Mouse (Mus musculus) lung, embryonic 15.5 days (tissue): ENCODE measurements at regions not wholly inside any gene's neighbourhood (a gene's known extent, or its start where the extent isn't known, plus 50 kb on each side); places are given as distances from the start of the nearest gene placed in this dataset.

Experiments used
- ATAC-seq: fragments of 200-750 bp; cut with Nextera tagmentation; 2 replicates; pipeline ENCODE4 v1.8.0; 2017; ENCODE audit warnings: moderate number of reproducible peaks, borderline replicate concordance; ENCODE audit not compliant: low FRiP score, low TSS enrichment; ENCODE audit errors: extremely low read depth
- H3K27ac ChIP-seq: fragments of 300-500 bp; sonication (generic); 2 replicates; pipeline ENCODE4 v1.5.1; 2015; ENCODE audit warnings: moderate library complexity, mild to moderate bottlenecking, inconsistent platforms
- H3K27me3 ChIP-seq: fragments of 300-500 bp; sonication (generic); 2 replicates; pipeline ENCODE4 v1.6.1; 2015; ENCODE audit warnings: inconsistent platforms
- H3K36me3 ChIP-seq: fragments of 300-500 bp; sonication (generic); 2 replicates; pipeline ENCODE4 v1.6.1; 2015; ENCODE audit warnings: inconsistent platforms
- H3K4me1 ChIP-seq: fragments of 300-500 bp; sonication (generic); 2 replicates; pipeline ENCODE4 v1.6.1; 2015; ENCODE audit warnings: inconsistent platforms
- H3K4me2 ChIP-seq: fragments of 300-500 bp; sonication (generic); 2 replicates; pipeline ENCODE4 v1.6.1; 2015; ENCODE audit warnings: inconsistent platforms, mild to moderate bottlenecking, moderate library complexity
- H3K4me3 ChIP-seq: fragments of 300-500 bp; sonication (generic); 2 replicates; pipeline ENCODE4 v1.5.1; 2015; ENCODE audit warnings: mild to moderate bottlenecking, inconsistent platforms
- H3K9ac ChIP-seq: fragments of 300-500 bp; sonication (generic); 2 replicates; pipeline ENCODE4 v1.6.1; 2015; ENCODE audit warnings: inconsistent platforms
- H3K9me3 ChIP-seq: fragments of 300-500 bp; sonication (generic); 2 replicates; pipeline ENCODE4 v1.6.1; 2016; ENCODE audit warnings: inconsistent platforms
- WGBS: fragments of 180-500 bp; shearing (Covaris S2); methylation state at CpG from one replicate; pipeline ENCODE4 v1.1.7; 2015; 5-methylcytosine and 5-hydroxymethylcytosine counted together

GRCm38 (mm10) chr9:30235791-30236190 is 191.1 kb upstream of the Snx19 start:
- Histone ChIP-seq H3K4me1 (no peaks in the 10 kb centered on the region), H3K4me2 (no peak overlapping the region)

GRCm38 (mm10) chr9:30242107-30242506 is 184.8 kb upstream of the Snx19 start:
- no peaks in the 10 kb centered on the region for H3K27me3 ChIP-seq
- H3K27ac ChIP-seq = no peak overlapping the region
- no peak overlapping the region for H3K4me2 ChIP-seq
- H3K36me3 ChIP-seq = no peaks in the 10 kb centered on the region
- WGBS = 76% methylated on average over 5 of the region's 5 CpGs
- H3K4me1 ChIP-seq = no peaks in the 10 kb centered on the region
- no peaks in the 10 kb centered on the region for H3K9me3 ChIP-seq
- H3K4me3 ChIP-seq = no peak overlapping the region
- no peak for ATAC-seq
- H3K9ac ChIP-seq = no peak overlapping the region

More at GRCm38 (mm10) chr9:30235791-30236190, 191.1 kb upstream of the Snx19 start:
- Histone ChIP-seq H3K36me3 (no peaks in the 10 kb centered on the region), H3K4me3 (no peak overlapping the region), H3K27me3 (no peaks in the 10 kb centered on the region), H3K27ac (no peak overlapping the region), H3K9ac (no peak overlapping the region), H3K9me3 (no peaks in the 10 kb centered on the region)
- no peak for ATAC-seq
- 65% methylated on average over 3 of the region's 3 CpGs for WGBS

GRCm38 (mm10) chr9:30264533-30265168 is 162.3 kb upstream of the Snx19 start:
- Histone ChIP-seq H3K27ac (no peak overlapping the region), H3K9me3 (no peaks in the 10 kb centered on the region), H3K4me2 (no peak overlapping the region), H3K27me3 (peaks cover 6% of the 10 kb centered on the region; the same call in 1 of the 2 replicates), H3K4me3 (no peak overlapping the region), H3K4me1 (no peaks in the 10 kb centered on the region), H3K36me3 (no peaks in the 10 kb centered on the region), H3K9ac (no peak overlapping the region)
- ATAC-seq = peak; percentile 84
- 18% methylated on average over 11 of the region's 11 CpGs for WGBS

- peaks cover 3% of the 10 kb centered on the region; the same call in 1 of the 2 replicates for H3K4me1 ChIP-seq
- no peak overlapping the region for H3K27ac ChIP-seq
- H3K4me3 ChIP-seq = no peak overlapping the region
- no peak for ATAC-seq
- no peak overlapping the region for H3K9ac ChIP-seq
- H3K4me2 ChIP-seq = no peak overlapping the region
- H3K36me3 ChIP-seq = no peaks in the 10 kb centered on the region
- 40% methylated on average over 5 of the region's 5 CpGs for WGBS
- peaks cover 6% of the 10 kb centered on the region; the same call in 1 of the 2 replicates for H3K27me3 ChIP-seq
- no peaks in the 10 kb centered on the region for H3K9me3 ChIP-seq
Observed at GRCm38 (mm10) chr9:30271081-30271480, 155.8 kb upstream of the Snx19 start.

- H3K4me3 ChIP-seq = no peak overlapping the region
- H3K4me1 ChIP-seq = peaks cover 3% of the 10 kb centered on the region; the same call in 1 of the 2 replicates
- ATAC-seq = no peak
- no peaks in the 10 kb centered on the region for H3K9me3 ChIP-seq
- no peak overlapping the region for H3K9ac ChIP-seq
- no peak overlapping the region for H3K4me2 ChIP-seq
- WGBS = 37% methylated on average over 4 of the region's 4 CpGs
- H3K36me3 ChIP-seq = no peaks in the 10 kb centered on the region
- no peak overlapping the region for H3K27ac ChIP-seq
- H3K27me3 ChIP-seq = no peaks in the 10 kb centered on the region
Observed at GRCm38 (mm10) chr9:30273836-30274235, 153.1 kb upstream of the Snx19 start.

GRCm38 (mm10) chr9:30278231-30278630 is 148.7 kb upstream of the Snx19 start:
- Histone ChIP-seq H3K36me3 (no peaks in the 10 kb centered on the region), H3K27ac (no peak overlapping the region), H3K4me3 (no peak overlapping the region), H3K4me2 (no peak overlapping the region), H3K9me3 (no peaks in the 10 kb centered on the region), H3K4me1 (no peaks in the 10 kb centered on the region), H3K27me3 (no peaks in the 10 kb centered on the region), H3K9ac (no peak overlapping the region)
- WGBS = 59% methylated on average over 1 of the region's 1 CpGs
- no peak for ATAC-seq

- Histone ChIP-seq H3K4me2 (no peak overlapping the region), H3K9me3 (no peaks in the 10 kb centered on the region), H3K36me3 (no peaks in the 10 kb centered on the region), H3K27ac (no peak overlapping the region), H3K27me3 (no peaks in the 10 kb centered on the region), H3K4me1 (no peaks in the 10 kb centered on the region), H3K4me3 (no peak overlapping the region), H3K9ac (no peak overlapping the region)
- no peak for ATAC-seq
- 78% methylated on average over 12 of the region's 12 CpGs for WGBS
Observed at GRCm38 (mm10) chr9:30283080-30283770, 143.7 kb upstream of the Snx19 start.

GRCm38 (mm10) chr9:30283771-30284148 is 143.1 kb upstream of the Snx19 start:
- Histone ChIP-seq H3K9me3 (no peaks in the 10 kb centered on the region), H3K4me3 (no peak overlapping the region), H3K4me2 (no peak overlapping the region), H3K9ac (no peak overlapping the region), H3K27me3 (no peaks in the 10 kb centered on the region), H3K36me3 (no peaks in the 10 kb centered on the region), H3K4me1 (no peaks in the 10 kb centered on the region), H3K27ac (no peak overlapping the region)
- WGBS = 86% methylated on average over 4 of the region's 4 CpGs
- ATAC-seq = no peak

GRCm38 (mm10) chr9:30284562-30285323 is 142.2 kb upstream of the Snx19 start:
- H3K4me2 ChIP-seq = no peak overlapping the region
- H3K4me3 ChIP-seq = no peak overlapping the region
- no peaks in the 10 kb centered on the region for H3K36me3 ChIP-seq
- no peak overlapping the region for H3K27ac ChIP-seq
- WGBS = 36% methylated on average over 16 of the region's 16 CpGs
- H3K9me3 ChIP-seq = no peaks in the 10 kb centered on the region
- no peak for ATAC-seq
- H3K9ac ChIP-seq = no peak overlapping the region
- no peaks in the 10 kb centered on the region for H3K27me3 ChIP-seq
- no peaks in the 10 kb centered on the region for H3K4me1 ChIP-seq

GRCm38 (mm10) chr9:30285324-30285599 is 141.6 kb upstream of the Snx19 start:
- no peaks in the 10 kb centered on the region for H3K4me1 ChIP-seq
- no peaks in the 10 kb centered on the region for H3K9me3 ChIP-seq
- no peak overlapping the region for H3K4me3 ChIP-seq
- H3K9ac ChIP-seq = no peak overlapping the region
- H3K27me3 ChIP-seq = no peaks in the 10 kb centered on the region
- no peak overlapping the region for H3K27ac ChIP-seq
- H3K36me3 ChIP-seq = no peaks in the 10 kb centered on the region
- no peak overlapping the region for H3K4me2 ChIP-seq
- ATAC-seq = no peak
- WGBS = 62% methylated on average over 2 of the region's 2 CpGs

- no peaks in the 10 kb centered on the region for H3K4me1 ChIP-seq
Observed at GRCm38 (mm10) chr9:30299844-30300243, 127.1 kb upstream of the Snx19 start.

GRCm38 (mm10) chr9:30308281-30308680 is 118.6 kb upstream of the Snx19 start:
- no peak overlapping the region for H3K4me3 ChIP-seq
- WGBS = 22% methylated on average over 2 of the region's 2 CpGs
- H3K9ac ChIP-seq = no peak overlapping the region
- H3K27me3 ChIP-seq = no peaks in the 10 kb centered on the region
- no peaks in the 10 kb centered on the region for H3K9me3 ChIP-seq
- H3K4me2 ChIP-seq = no peak overlapping the region
- ATAC-seq = no peak
- no peaks in the 10 kb centered on the region for H3K36me3 ChIP-seq
- no peak overlapping the region for H3K27ac ChIP-seq
- no peaks in the 10 kb centered on the region for H3K4me1 ChIP-seq

More at GRCm38 (mm10) chr9:30299844-30300243, 127.1 kb upstream of the Snx19 start:
- 16% methylated on average over 4 of the region's 4 CpGs for WGBS
- no peak overlapping the region for H3K27ac ChIP-seq
- no peaks in the 10 kb centered on the region for H3K9me3 ChIP-seq
- no peaks in the 10 kb centered on the region for H3K27me3 ChIP-seq
- no peak for ATAC-seq
- H3K4me3 ChIP-seq = no peak overlapping the region
- H3K36me3 ChIP-seq = no peaks in the 10 kb centered on the region
- no peak overlapping the region for H3K9ac ChIP-seq
- H3K4me2 ChIP-seq = no peak overlapping the region
